Mouse (Mus musculus): ENCODE results near the gene Olfr1217. TPM values are rescaled to one million over a fixed set of nuclear protein-coding genes. Genes with fewer than 3 reads are reported as not detected.

The Olfr1217 gene
- not detected in 4 replicates for total RNA-seq (2023; ENCODE audit: inconsistent age)

GRCm38 (mm10) chr2:89031965-89032364 is at the start of gene Olfr1217:
Gene Olfr1217 (minus strand): TSS chr2:89032065.

DNA sequence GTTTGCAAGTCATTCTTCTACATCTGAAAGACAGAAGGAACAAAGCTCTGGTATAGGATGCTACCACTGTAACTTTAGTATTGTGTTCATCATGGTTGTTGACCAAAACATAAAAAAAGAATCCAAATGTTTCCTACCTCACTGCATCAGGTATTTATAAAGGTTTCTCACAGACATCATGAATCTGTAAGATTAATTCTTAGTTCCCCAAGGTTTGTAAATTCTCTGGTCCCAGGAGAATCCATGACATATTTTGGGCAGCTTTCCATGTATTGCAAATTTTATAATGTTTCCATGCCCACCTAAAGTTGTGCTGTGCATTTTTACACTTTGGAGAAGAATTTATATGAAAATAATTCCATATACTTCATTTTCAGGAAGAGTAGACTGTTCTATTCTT is 29.2 kb upstream of the Olfr1217 start, which contains the start of gene Olfr1218:
Gene Olfr1218, minus strand, starts transcription at position 101 of the 400 bp plus-strand sequence.

GRCm38 (mm10) chr2:89018240-89018639 is 13.6 kb downstream of the Olfr1217 start, which contains the start of gene Olfr1216:
Gene Olfr1216 (minus strand): TSS chr2:89018340.

GRCm38 (mm10) chr2:89006873-89007272 is 25.0 kb downstream of the Olfr1217 start, which contains the start of gene Olfr1215:
Gene Olfr1215 (minus strand): TSS chr2:89006973.

GRCm38 (mm10) chr2:88992553-88992952 is 39.3 kb downstream of the Olfr1217 start, which contains the start of gene Olfr1214:
Gene Olfr1214 (minus strand): TSS chr2:88992653.

DNA sequence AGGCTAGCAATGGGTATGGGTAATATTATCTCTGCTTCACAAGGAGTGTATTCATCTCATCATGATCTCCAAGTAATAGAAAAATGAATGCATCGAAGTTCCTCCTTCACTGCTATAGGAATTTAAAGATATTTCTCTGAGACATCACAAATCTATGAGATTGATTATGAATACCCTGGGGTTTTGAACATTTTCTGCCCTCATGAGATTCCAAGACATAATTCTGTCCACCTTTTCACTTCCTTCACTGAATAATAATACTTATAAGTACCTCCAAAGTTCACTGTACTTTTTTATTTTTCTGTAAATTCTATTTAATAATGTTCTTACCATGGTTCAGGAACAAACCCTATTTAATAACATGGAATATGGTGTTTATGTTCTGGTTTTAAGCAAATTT is 51.7 kb downstream of the Olfr1217 start, which contains the start of gene Gm13762:
Gene Gm13762, minus strand, starts transcription at position 101 of the 400 bp plus-strand sequence.

Other genes starting within 250 kb of the Olfr1217 start
- gene Olfr1201, start 239.0 kb downstream of the Olfr1217 start, total RNA-seq (2023; ENCODE audit: inconsistent age), result not detected in 4 replicates
- gene Olfr1202, start 217.6 kb downstream of the Olfr1217 start, total RNA-seq (2023; ENCODE audit: inconsistent age), result not detected in 4 replicates
- gene Olfr1205, start 202.3 kb downstream of the Olfr1217 start, total RNA-seq (2023; ENCODE audit: inconsistent age), result not detected in 4 replicates
- gene Olfr1204, start 182.8 kb downstream of the Olfr1217 start, total RNA-seq (2023; ENCODE audit: inconsistent age), result not detected in 4 replicates
- not detected in 4 replicates for gene Olfr1206, start 168.8 kb downstream of the Olfr1217 start, total RNA-seq (2023; ENCODE audit: inconsistent age)
- not detected in 4 replicates for gene Olfr1208, start 129.8 kb downstream of the Olfr1217 start, total RNA-seq (2023; ENCODE audit: inconsistent age)
- not detected in 4 replicates for gene Olfr1209, start 116.9 kb downstream of the Olfr1217 start, total RNA-seq (2023; ENCODE audit: inconsistent age)
- not detected in 4 replicates for gene Olfr1211, start 94.0 kb downstream of the Olfr1217 start, total RNA-seq (2023; ENCODE audit: inconsistent age)
- gene Olfr1212, start 78.1 kb downstream of the Olfr1217 start, total RNA-seq (2023; ENCODE audit: inconsistent age), result not detected in 4 replicates
- gene Gm13762, start 51.8 kb downstream of the Olfr1217 start, total RNA-seq (2023; ENCODE audit: inconsistent age), result not detected in 4 replicates
- not detected in 4 replicates for gene Olfr1214, start 39.4 kb downstream of the Olfr1217 start, total RNA-seq (2023; ENCODE audit: inconsistent age)
- not detected in 4 replicates for gene Olfr1215, start 25.1 kb downstream of the Olfr1217 start, total RNA-seq (2023; ENCODE audit: inconsistent age)
- gene Olfr1216, start 13.7 kb downstream of the Olfr1217 start, total RNA-seq (2023; ENCODE audit: inconsistent age), result not detected in 4 replicates
- gene Olfr1218, start 29.1 kb upstream of the Olfr1217 start, total RNA-seq (2023; ENCODE audit: inconsistent age), result not detected in 4 replicates
- not detected in 4 replicates for gene Olfr1219, start 51.4 kb upstream of the Olfr1217 start, total RNA-seq (2023; ENCODE audit: inconsistent age)
- not detected in 4 replicates for gene Olfr1220, start 74.8 kb upstream of the Olfr1217 start, total RNA-seq (2023; ENCODE audit: inconsistent age)
- gene Olfr1221, start 85.2 kb upstream of the Olfr1217 start, total RNA-seq (2023; ENCODE audit: inconsistent age), result not detected in 4 replicates
- not detected in 4 replicates for gene Olfr1222, start 101.0 kb upstream of the Olfr1217 start, total RNA-seq (2023; ENCODE audit: inconsistent age)
- gene Olfr1223, start 119.5 kb upstream of the Olfr1217 start, total RNA-seq (2023; ENCODE audit: inconsistent age), result not detected in 4 replicates
- not detected in 4 replicates for gene Olfr1224-ps1, start 132.0 kb upstream of the Olfr1217 start, total RNA-seq (2023; ENCODE audit: inconsistent age)
- gene Olfr1225, start 142.6 kb upstream of the Olfr1217 start, total RNA-seq (2023; ENCODE audit: inconsistent age), result not detected in 4 replicates
- not detected in 4 replicates for gene Olfr1226, start 168.0 kb upstream of the Olfr1217 start, total RNA-seq (2023; ENCODE audit: inconsistent age)
- not detected in 4 replicates for gene Olfr1228, start 222.0 kb upstream of the Olfr1217 start, total RNA-seq (2023; ENCODE audit: inconsistent age)

Data from B cell, adult (primary cell).